25 mouse cellular contexts compared by ENCODE assay signal in genomic region chr12:59198750-59199149, GRCm38 (mm10). TPM values are rescaled to one million over a fixed set of nuclear protein-coding genes. Genes with fewer than 3 reads are reported as not detected.
DNase-seq lines count a peak whose midpoint lies in the region; ATAC-seq and TF ChIP-seq lines count a peak whose summit lies in the region.
"Had no signal": no experiment of that assay in that cellular context is flagged by ENCODE, and none has a peak within 500 bp of the region (broad histone marks: within the 10 kb centered on the region; RNA-seq: fewer than 3 reads in every experiment).

No protein-coding gene starts in this region.

- intact Hi-C loops in heart, postnatal 10 days (cut with DNase I) = no loop called here

- H3K27ac ChIP-seq in lung, postnatal 0 days (ENCODE audit: low read length) = no peak overlapping the region
- no peak overlapping the region for H3K27ac ChIP-seq in intestine, postnatal 0 days (ENCODE audit: low read depth, low read length)
- no peak overlapping the region for H3K27ac ChIP-seq in heart, embryonic 12.5 days (ENCODE audit: poor library complexity, severe bottlenecking)
- H3K27ac ChIP-seq: forebrain, embryonic 10.5 days; hindbrain, embryonic 14.5 days; kidney, embryonic 15.5 days; limb, embryonic 13.5 days; liver, embryonic 12.5 days had no signal

- 50% methylated on average over 4 of the region's 4 CpGs for WGBS in lung, postnatal 0 days
- 49% methylated on average over 4 of the region's 4 CpGs for WGBS in lung, adult 2 months
- WGBS in intestine, postnatal 0 days = 42% methylated on average over 4 of the region's 4 CpGs
- 44% methylated on average over 4 of the region's 4 CpGs for WGBS in heart, embryonic 12.5 days

- H3K27me3 ChIP-seq in lung, postnatal 0 days (replicated peaks; ENCODE audit: insufficient read depth, low read length) = no peaks in the 10 kb centered on the region
- no peaks in the 10 kb centered on the region for H3K27me3 ChIP-seq in intestine, postnatal 0 days (replicated peaks; ENCODE audit: control insufficient read depth, insufficient read depth, low read length)
- no peaks in the 10 kb centered on the region for H3K27me3 ChIP-seq in heart, embryonic 12.5 days (replicated peaks)
- H3K27me3 ChIP-seq: kidney, embryonic 15.5 days; limb, embryonic 13.5 days; liver, embryonic 12.5 days had no signal

- no peak overlapping the region for H3K9ac ChIP-seq in lung, postnatal 0 days (replicated peaks; ENCODE audit: low read depth)
- no peak overlapping the region for H3K9ac ChIP-seq in intestine, postnatal 0 days (ENCODE audit: low read depth, low read length)
- H3K9ac ChIP-seq in heart, embryonic 12.5 days = no peak overlapping the region
- H3K9ac ChIP-seq: forebrain, postnatal 0 days; hindbrain, embryonic 14.5 days; kidney, embryonic 15.5 days; limb, embryonic 13.5 days; liver, embryonic 12.5 days had no signal

- no peak overlapping the region for H3K4me2 ChIP-seq in lung, postnatal 0 days (replicated peaks; ENCODE audit: low read depth, low read length)
- H3K4me2 ChIP-seq in intestine, postnatal 0 days (replicated peaks; ENCODE audit: low read depth) = no peak overlapping the region
- H3K4me2 ChIP-seq in heart, embryonic 12.5 days = no peak overlapping the region
- H3K4me2 ChIP-seq: hindbrain, embryonic 14.5 days; kidney, embryonic 15.5 days; limb, embryonic 13.5 days; liver, embryonic 12.5 days had no signal

- H3K36me3 ChIP-seq in lung, postnatal 0 days (ENCODE audit: insufficient read depth, low read length) = no peaks in the 10 kb centered on the region; the same call in 1 of the 2 replicates
- peaks cover 16% of the 10 kb centered on the region for H3K36me3 ChIP-seq in intestine, postnatal 0 days (ENCODE audit: control insufficient read depth, insufficient read depth)
- peaks cover 42% of the 10 kb centered on the region for H3K36me3 ChIP-seq in heart, embryonic 12.5 days

- TF ChIP-seq POLR2A in lung, adult 2 months (IDR thresholded peaks at IDR 0.05; ENCODE audit: borderline replicate concordance, extremely low read depth, low read depth, low read length) = no peak

- TF ChIP-seq EP300 in lung, postnatal 0 days (IDR thresholded peaks at IDR 0.05) = no peak

- peak; percentile 13 for DNase-seq in lung, postnatal 0 days (ENCODE audit: low spot score)
- DNase-seq in lung, adult 2 months = no peak
- peak; percentile 57 for DNase-seq in R1 (ENCODE audit: low read depth, low spot score)
- DNase-seq in adrenal gland, postnatal 4 days (ENCODE audit: low spot score in 2 of 2) = no peak
- no peak for DNase-seq in heart, postnatal 10 days
- DNase-seq: cerebellum, adult 18-20 months; cerebellum, postnatal 14 days; forebrain, postnatal 0 days; gastrocnemius, postnatal 14 days; heart, adult 18-20 months; heart, postnatal 36 days; kidney, postnatal 4 days; lung, adult 18-20 months; lung, postnatal 4 days; right cerebral cortex, postnatal 4 days; thymus, postnatal 36 days had no signal

- H3K4me3 ChIP-seq in lung, postnatal 0 days (ENCODE audit: low read depth, low read length) = no peak overlapping the region
- no peak overlapping the region for H3K4me3 ChIP-seq in lung, adult 2 months (replicated peaks; ENCODE audit: extremely low read depth, low read depth, low read length)
- H3K4me3 ChIP-seq in intestine, postnatal 0 days (ENCODE audit: low read depth, low read length) = no peak overlapping the region
- H3K4me3 ChIP-seq in heart, embryonic 12.5 days = no peak overlapping the region
- H3K4me3 ChIP-seq: forebrain, embryonic 10.5 days; kidney, embryonic 15.5 days; limb, embryonic 13.5 days; liver, embryonic 12.5 days had no signal

- no peaks in the 10 kb centered on the region for H3K9me3 ChIP-seq in lung, postnatal 0 days (ENCODE audit: low read length)
- no peaks in the 10 kb centered on the region for H3K9me3 ChIP-seq in intestine, postnatal 0 days (ENCODE audit: control insufficient read depth)
- H3K9me3 ChIP-seq in heart, embryonic 12.5 days (replicated peaks) = no peaks in the 10 kb centered on the region
- H3K9me3 ChIP-seq: forebrain, embryonic 10.5 days; kidney, embryonic 15.5 days; limb, embryonic 13.5 days; liver, embryonic 12.5 days had no signal

- ATAC-seq in lung, postnatal 0 days = peak; percentile 40; the same call in 1 of the 2 replicates
- ATAC-seq in intestine, postnatal 0 days = peak; percentile 96
- ATAC-seq in heart, embryonic 12.5 days (ENCODE audit: insufficient number of reproducible peaks, low FRiP score) = no peak
- ATAC-seq: forebrain, postnatal 0 days; inflammation-experienced regulatory T-cells, adult 6 months; liver, embryonic 12.5 days; midbrain, embryonic 16.5 days had no signal

- no peaks in the 10 kb centered on the region for H3K4me1 ChIP-seq in lung, postnatal 0 days (ENCODE audit: insufficient read depth, low read depth, low read length)
- no peaks in the 10 kb centered on the region for H3K4me1 ChIP-seq in lung, adult 2 months (ENCODE audit: control insufficient read depth, insufficient read depth, low read length)
- no peaks in the 10 kb centered on the region for H3K4me1 ChIP-seq in intestine, postnatal 0 days (replicated peaks; ENCODE audit: control insufficient read depth, insufficient read depth, low read length)
- peaks cover 10% of the 10 kb centered on the region for H3K4me1 ChIP-seq in heart, embryonic 12.5 days (replicated peaks)
- H3K4me1 ChIP-seq: forebrain, embryonic 10.5 days; kidney, embryonic 15.5 days; limb, embryonic 13.5 days had no signal

- no peak for TF ChIP-seq CTCF in lung, postnatal 0 days (IDR thresholded peaks at IDR 0.05)
- TF ChIP-seq CTCF in lung, adult 2 months (IDR thresholded peaks at IDR 0.05; ENCODE audit: insufficient read depth, low read length) = no peak
- TF ChIP-seq CTCF in intestine, postnatal 0 days (IDR thresholded peaks at IDR 0.05; ENCODE audit: low read depth) = no peak

RNA-seq across cellular contexts. Expression of gene Fbxo33, which starts 20.8 kb away (rescaled TPM):
- 10.3 and 11.7 TPM in 2 replicates for polyA plus RNA-seq in lung, postnatal 0 days (2015; fragmentation: Nextera tagmentation; extraction: Ambion mirVana)
- 5.5 and 11.3 TPM in 2 replicates for polyA plus RNA-seq in lung, adult 2 months (2012; rRNA removed)
- 9.5 and 10.1 TPM in 2 replicates for polyA plus RNA-seq in intestine, postnatal 0 days (2015; fragmentation: Nextera tagmentation; extraction: Ambion mirVana)
- total RNA-seq in adrenal gland, postnatal 4 days (2021) = 10 to 100 TPM; 25.5 to 28.4 TPM
- 5.5 and 7.2 TPM in 2 replicates for polyA plus RNA-seq in heart, embryonic 12.5 days (2016; fragmentation: Nextera tagmentation; extraction: Ambion mirVana)
- total RNA-seq in heart, postnatal 10 days (2021) = 10 to 100 TPM; 10.3 to 11.2 TPM

Comparison
In these comparisons a context has a peak if more than half of its experiments do, and no peak if none do; other contexts are left out.
1. DNase-seq: peak in lung, postnatal 0 days (single experiment) and R1 (single experiment); none in lung, adult 2 months (single experiment), adrenal gland, postnatal 4 days (0 of 2) and heart, postnatal 10 days (0 of 2).